Mouse (Mus musculus): ENCODE measurements around the gene Zfp553. TPM values are rescaled to one million over a fixed set of nuclear protein-coding genes. Genes with fewer than 3 reads are reported as not detected.
"Not testable (repeated sequence)": the region's sequence is repeated elsewhere in the genome, so short reads cannot be mapped to it uniquely, and the experiment has no call there.

The Zfp553 gene
- polyA plus RNA-seq, 1 experiment from 2014 or later: 25.0 TPM

- ATAC-seq (ENCODE audit: low FRiP score): peak; percentile 96
- WGBS: 2% methylated on average over 44 of the region's 56 CpGs
These were observed 11.2 kb downstream of the Zfp553 start, which contains the start of gene Zfp771 for GRCm38 (mm10) chr7:127243870-127244657. TSS of gene Zfp771 (plus strand) at chr7:127244274.

GRCm38 (mm10) chr7:127244658-127245510 is 12.0 kb downstream of the Zfp553 start:
- DNase-seq (ENCODE audit: low spot score): no peak
- ATAC-seq (ENCODE audit: low FRiP score): peak; percentile 81
- WGBS: 11% methylated on average over 33 of the region's 33 CpGs

More at GRCm38 (mm10) chr7:127243870-127244657, 11.2 kb downstream of the Zfp553 start, which contains the start of gene Zfp771:
- peak; percentile 86 for DNase-seq (ENCODE audit: low spot score)
- H3K27ac ChIP-seq: peak within 1 kb of the TSS; percentile 80
- H3K36me3 ChIP-seq (replicated peaks; ENCODE audit: control insufficient read depth, insufficient read depth): peaks cover 19% of the 10 kb centered on the region
- H3K4me3 ChIP-seq (replicated peaks; ENCODE audit: low read length): peak within 1 kb of the TSS; percentile 87
- H3K4me1 ChIP-seq (replicated peaks; ENCODE audit: control insufficient read depth, insufficient read depth, low read length): peaks cover 17% of the 10 kb centered on the region
- peak within 1 kb of the TSS; percentile 81 for H3K4me2 ChIP-seq (replicated peaks)
- no peaks in the 10 kb centered on the region for H3K9me3 ChIP-seq (ENCODE audit: control insufficient read depth, low read length)
- no peaks in the 10 kb centered on the region for H3K27me3 ChIP-seq (ENCODE audit: control insufficient read depth, insufficient read depth, low read length)
- H3K9ac ChIP-seq: peak within 1 kb of the TSS; percentile 96

GRCm38 (mm10) chr7:127250511-127250910 is 17.6 kb downstream of the Zfp553 start:
- not testable (repeated sequence) for H3K4me3 ChIP-seq (replicated peaks; ENCODE audit: low read length); DNase-seq (ENCODE audit: low spot score); H3K4me2 ChIP-seq (replicated peaks); H3K9ac ChIP-seq; H3K27ac ChIP-seq; H3K9me3 ChIP-seq (ENCODE audit: control insufficient read depth, low read length); ATAC-seq (ENCODE audit: low FRiP score); H3K27me3 ChIP-seq (ENCODE audit: control insufficient read depth, insufficient read depth, low read length)
- Histone ChIP-seq H3K36me3 (replicated peaks; ENCODE audit: control insufficient read depth, insufficient read depth) (peaks cover 23% of the 10 kb centered on the region), H3K4me1 (replicated peaks; ENCODE audit: control insufficient read depth, insufficient read depth, low read length) (peaks cover 15% of the 10 kb centered on the region)
- 91% methylated on average over 8 of the region's 8 CpGs for WGBS

More at GRCm38 (mm10) chr7:127244658-127245510, 12.0 kb downstream of the Zfp553 start:
- no peaks in the 10 kb centered on the region for H3K9me3 ChIP-seq (ENCODE audit: control insufficient read depth, low read length)
- H3K27ac ChIP-seq: peak overlapping the region; percentile 80
- H3K4me3 ChIP-seq (replicated peaks; ENCODE audit: low read length): peak overlapping the region; percentile 87
- peak overlapping the region; percentile 81 for H3K4me2 ChIP-seq (replicated peaks)
- peaks cover 17% of the 10 kb centered on the region for H3K4me1 ChIP-seq (replicated peaks; ENCODE audit: control insufficient read depth, insufficient read depth, low read length)
- H3K36me3 ChIP-seq (replicated peaks; ENCODE audit: control insufficient read depth, insufficient read depth): peaks cover 20% of the 10 kb centered on the region
- H3K27me3 ChIP-seq (ENCODE audit: control insufficient read depth, insufficient read depth, low read length): no peaks in the 10 kb centered on the region
- peak overlapping the region; percentile 96 for H3K9ac ChIP-seq

- no peaks in the 10 kb centered on the region for H3K9me3 ChIP-seq (ENCODE audit: control insufficient read depth, low read length)
- H3K4me1 ChIP-seq (replicated peaks; ENCODE audit: control insufficient read depth, insufficient read depth, low read length): peaks cover 12% of the 10 kb centered on the region; the same call in 1 of the 2 replicates
- ATAC-seq (ENCODE audit: low FRiP score): no peak
- H3K27me3 ChIP-seq (ENCODE audit: control insufficient read depth, insufficient read depth, low read length): no peaks in the 10 kb centered on the region
- DNase-seq (ENCODE audit: low spot score): peak; percentile 38
- no peak overlapping the region for H3K4me2 ChIP-seq (replicated peaks)
- 90% methylated on average over 2 of the region's 2 CpGs for WGBS
- no peak overlapping the region for H3K27ac ChIP-seq
- peaks cover 24% of the 10 kb centered on the region for H3K36me3 ChIP-seq (replicated peaks; ENCODE audit: control insufficient read depth, insufficient read depth)
- no peak overlapping the region for H3K4me3 ChIP-seq (replicated peaks; ENCODE audit: low read length)
- H3K9ac ChIP-seq: no peak overlapping the region
These were observed 19.6 kb downstream of the Zfp553 start for GRCm38 (mm10) chr7:127252414-127252813.

GRCm38 (mm10) chr7:127253341-127253740 is 20.5 kb downstream of the Zfp553 start:
- ATAC-seq (ENCODE audit: low FRiP score) (no peak), DNase-seq (ENCODE audit: low spot score) (no peak)
- 91% methylated on average over 6 of the region's 6 CpGs for WGBS
- Histone ChIP-seq H3K9ac (peak overlapping the region; percentile 78), H3K4me2 (replicated peaks) (peak overlapping the region; percentile 79), H3K4me1 (replicated peaks; ENCODE audit: control insufficient read depth, insufficient read depth, low read length) (peaks cover 12% of the 10 kb centered on the region; the same call in 1 of the 2 replicates), H3K27me3 (ENCODE audit: control insufficient read depth, insufficient read depth, low read length) (no peaks in the 10 kb centered on the region), H3K36me3 (replicated peaks; ENCODE audit: control insufficient read depth, insufficient read depth) (peaks cover 18% of the 10 kb centered on the region), H3K4me3 (replicated peaks; ENCODE audit: low read length) (peak overlapping the region; percentile 46), H3K27ac (peak overlapping the region; percentile 96), H3K9me3 (ENCODE audit: control insufficient read depth, low read length) (no peaks in the 10 kb centered on the region)

GRCm38 (mm10) chr7:127253821-127254769 is 21.2 kb downstream of the Zfp553 start:
- Histone ChIP-seq H3K36me3 (replicated peaks; ENCODE audit: control insufficient read depth, insufficient read depth) (peaks cover 15% of the 10 kb centered on the region), H3K4me1 (replicated peaks; ENCODE audit: control insufficient read depth, insufficient read depth, low read length) (peaks cover 12% of the 10 kb centered on the region; the same call in 1 of the 2 replicates), H3K4me2 (replicated peaks) (peak overlapping the region; percentile 79), H3K4me3 (replicated peaks; ENCODE audit: low read length) (peak overlapping the region; percentile 46), H3K27me3 (ENCODE audit: control insufficient read depth, insufficient read depth, low read length) (no peaks in the 10 kb centered on the region), H3K9me3 (ENCODE audit: control insufficient read depth, low read length) (no peaks in the 10 kb centered on the region), H3K9ac (peak overlapping the region; percentile 78), H3K27ac (peak overlapping the region; percentile 96)
- WGBS: under 1% methylated on average over 136 of the region's 136 CpGs
- DNase-seq (ENCODE audit: low spot score) (peak; percentile 100), ATAC-seq (ENCODE audit: low FRiP score) (peak; percentile 97)

GRCm38 (mm10) chr7:127255008-127255407 is 22.1 kb downstream of the Zfp553 start:
- WGBS: 37% methylated on average over 4 of the region's 4 CpGs
- peak overlapping the region; percentile 79 for H3K4me2 ChIP-seq (replicated peaks)
- H3K9ac ChIP-seq: peak overlapping the region; percentile 72
- H3K4me3 ChIP-seq (replicated peaks; ENCODE audit: low read length): peak overlapping the region; percentile 46
- H3K27ac ChIP-seq: peak overlapping the region; percentile 96
- H3K9me3 ChIP-seq (ENCODE audit: control insufficient read depth, low read length): no peaks in the 10 kb centered on the region
- H3K36me3 ChIP-seq (replicated peaks; ENCODE audit: control insufficient read depth, insufficient read depth): peaks cover 7% of the 10 kb centered on the region
- H3K27me3 ChIP-seq (ENCODE audit: control insufficient read depth, insufficient read depth, low read length): no peaks in the 10 kb centered on the region
- peaks cover 15% of the 10 kb centered on the region; the same call in 1 of the 2 replicates for H3K4me1 ChIP-seq (replicated peaks; ENCODE audit: control insufficient read depth, insufficient read depth, low read length)
- no peak for DNase-seq (ENCODE audit: low spot score)
- ATAC-seq (ENCODE audit: low FRiP score): no peak

GRCm38 (mm10) chr7:127255965-127256364 is 23.1 kb downstream of the Zfp553 start:
- H3K4me1 ChIP-seq (replicated peaks; ENCODE audit: control insufficient read depth, insufficient read depth, low read length): peaks cover 17% of the 10 kb centered on the region; the same call in 1 of the 2 replicates
- no peak overlapping the region for H3K4me2 ChIP-seq (replicated peaks)
- no peak overlapping the region for H3K9ac ChIP-seq
- no peak overlapping the region for H3K27ac ChIP-seq
- H3K27me3 ChIP-seq (ENCODE audit: control insufficient read depth, insufficient read depth, low read length): no peaks in the 10 kb centered on the region
- DNase-seq (ENCODE audit: low spot score) (no peak), ATAC-seq (ENCODE audit: low FRiP score) (no peak)
- H3K9me3 ChIP-seq (ENCODE audit: control insufficient read depth, low read length): no peaks in the 10 kb centered on the region
- WGBS: 98% methylated on average over 2 of the region's 2 CpGs
- H3K36me3 ChIP-seq (replicated peaks; ENCODE audit: control insufficient read depth, insufficient read depth): peaks cover 5% of the 10 kb centered on the region; the same call in 1 of the 2 replicates
- H3K4me3 ChIP-seq (replicated peaks; ENCODE audit: low read length): no peak overlapping the region
